Mouse (Mus musculus): ENCODE measurements around the gene Tiam2.

Tiam2 gene

DNA sequence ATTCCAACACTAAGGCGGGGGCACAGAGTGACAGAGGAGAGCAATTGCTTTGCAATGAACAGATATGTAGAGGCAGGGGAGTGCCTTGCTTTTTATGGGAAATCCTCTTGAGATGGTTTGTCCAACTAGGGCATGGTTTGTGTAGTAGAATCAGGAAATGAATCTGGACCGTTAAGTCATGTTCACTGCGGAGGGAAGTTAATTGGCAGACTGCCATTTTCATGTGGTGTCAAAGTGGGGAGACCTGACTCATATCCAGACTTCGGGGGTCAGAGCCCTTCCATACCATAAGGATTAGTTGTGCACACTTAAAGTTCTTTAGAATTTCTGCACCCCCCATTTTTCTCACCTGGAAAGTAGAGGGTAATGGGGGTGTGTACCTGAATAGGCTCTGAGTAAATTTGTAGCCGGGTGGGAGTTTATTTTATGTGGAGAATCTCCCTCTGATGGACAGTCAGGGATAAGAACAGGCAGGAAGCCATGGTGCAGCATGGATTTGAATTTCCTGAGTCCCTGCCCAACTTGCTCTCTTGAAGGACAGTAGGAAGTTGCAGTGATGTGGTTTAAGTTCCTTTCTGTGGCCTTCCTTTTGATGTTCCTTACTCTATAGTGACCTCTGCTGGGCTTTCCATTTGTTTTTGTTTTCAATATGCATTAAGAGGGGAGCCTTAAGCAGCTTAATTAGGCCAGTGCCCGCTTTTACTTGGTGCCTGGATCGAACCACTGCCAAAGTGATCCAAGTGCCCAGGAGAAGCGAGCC is 120.0 kb downstream of the Tiam2 start:
- DNase-seq (ENCODE audit: low read depth, low spot score): peak; percentile 73

GRCm38 (mm10) chr17:3448725-3449124 is 122.4 kb downstream of the Tiam2 start:
- DNase-seq (ENCODE audit: low read depth, low spot score): peak; percentile 79

GRCm38 (mm10) chr17:3451077-3451476 is 124.7 kb downstream of the Tiam2 start:
- DNase-seq (ENCODE audit: low read depth, low spot score): peak; percentile 82

DNA sequence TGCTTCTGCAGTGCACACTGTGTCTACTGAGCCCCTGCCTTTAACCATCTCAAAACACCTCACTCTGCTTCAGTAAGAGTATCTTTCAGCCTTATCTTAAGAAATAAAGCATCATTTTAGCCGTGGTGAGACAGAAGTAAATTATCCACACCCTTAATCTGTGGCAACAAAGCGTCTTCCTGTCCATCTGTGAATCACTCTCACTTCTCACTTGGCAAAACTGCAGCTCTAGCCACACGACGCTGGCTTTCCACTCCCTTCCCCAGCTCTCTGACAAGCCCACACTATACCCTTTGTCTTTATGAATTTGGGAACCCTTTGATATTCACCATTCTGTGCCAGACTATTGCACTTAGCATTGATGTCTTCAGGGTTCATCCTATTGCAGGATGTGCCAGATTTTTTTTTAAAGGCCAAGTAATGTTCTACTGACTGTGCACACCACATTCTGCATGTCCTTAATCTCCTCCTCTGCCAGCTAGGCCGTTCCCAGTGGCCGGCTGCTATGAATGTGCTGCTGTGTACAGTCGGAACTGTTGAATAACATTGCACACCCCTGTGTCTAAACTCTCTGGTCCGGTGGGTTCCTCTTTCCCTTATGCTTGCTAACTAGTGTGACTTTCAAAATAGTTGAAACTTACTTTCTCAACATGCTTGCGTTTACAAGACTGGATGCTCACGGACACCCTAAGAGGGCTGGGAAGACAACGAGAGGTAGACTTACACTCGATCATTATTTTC is 126.4 kb downstream of the Tiam2 start:
- no peak for DNase-seq (ENCODE audit: low read depth, low spot score)

GRCm38 (mm10) chr17:3453946-3454345 is 127.6 kb downstream of the Tiam2 start:
- DNase-seq (ENCODE audit: low read depth, low spot score): no peak

DNA sequence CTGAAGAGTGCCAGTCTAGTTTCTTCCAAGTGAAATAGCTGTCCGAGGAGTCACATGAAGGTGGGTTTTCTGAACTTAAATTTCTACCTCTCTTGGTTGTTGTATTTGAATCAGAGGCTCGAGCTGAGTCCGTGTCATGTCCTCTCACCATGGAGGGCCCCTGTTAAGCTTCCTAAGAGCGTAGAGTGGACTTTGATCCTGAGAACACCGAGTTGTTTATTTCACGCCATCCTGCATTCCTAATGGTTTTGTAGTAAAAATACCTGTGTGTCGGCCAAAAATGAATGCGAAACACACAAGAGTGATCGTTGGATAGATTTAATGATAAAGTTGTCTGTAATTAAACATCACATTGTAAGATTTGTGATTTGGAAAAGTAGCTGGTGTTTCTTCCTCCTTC is 128.5 kb downstream of the Tiam2 start:
- no peak for DNase-seq (ENCODE audit: low read depth, low spot score)

DNA sequence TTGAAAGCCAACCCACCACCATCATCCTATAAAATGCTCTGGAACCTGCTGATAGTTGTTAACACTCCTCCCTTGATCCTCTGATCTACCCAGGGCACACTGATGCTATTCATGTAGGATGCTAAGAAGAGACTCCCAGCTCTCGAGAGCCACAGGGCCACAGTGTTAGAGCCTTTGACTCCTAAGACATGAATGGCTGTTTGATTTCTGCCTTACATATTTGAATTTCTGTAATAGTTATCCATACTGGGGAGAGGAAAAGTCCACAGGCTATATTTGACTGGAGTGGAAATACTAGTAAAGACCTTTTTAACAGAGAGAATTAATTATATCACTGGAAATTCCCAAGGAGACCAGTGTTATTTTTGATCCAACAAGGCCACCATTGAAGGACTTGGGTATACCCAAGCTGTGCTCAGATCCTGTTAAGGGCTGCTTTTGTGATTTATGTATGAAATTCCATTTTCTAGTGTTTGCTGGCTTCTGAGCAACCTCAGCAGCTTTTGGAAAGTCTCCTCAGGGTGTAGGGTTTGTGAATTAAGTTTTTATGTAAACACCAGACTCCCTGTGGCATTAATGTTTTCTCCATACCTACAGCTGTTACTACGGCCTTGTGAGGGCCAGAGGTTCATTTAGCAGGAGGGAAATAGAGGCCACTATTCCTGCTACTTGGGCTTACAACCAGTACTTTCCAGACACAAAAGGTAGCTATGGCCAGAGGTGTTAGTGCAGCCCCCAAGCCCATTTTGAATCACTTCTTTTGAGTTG is 131.7 kb downstream of the Tiam2 start:
- no peak for DNase-seq (ENCODE audit: low read depth, low spot score)

DNA sequence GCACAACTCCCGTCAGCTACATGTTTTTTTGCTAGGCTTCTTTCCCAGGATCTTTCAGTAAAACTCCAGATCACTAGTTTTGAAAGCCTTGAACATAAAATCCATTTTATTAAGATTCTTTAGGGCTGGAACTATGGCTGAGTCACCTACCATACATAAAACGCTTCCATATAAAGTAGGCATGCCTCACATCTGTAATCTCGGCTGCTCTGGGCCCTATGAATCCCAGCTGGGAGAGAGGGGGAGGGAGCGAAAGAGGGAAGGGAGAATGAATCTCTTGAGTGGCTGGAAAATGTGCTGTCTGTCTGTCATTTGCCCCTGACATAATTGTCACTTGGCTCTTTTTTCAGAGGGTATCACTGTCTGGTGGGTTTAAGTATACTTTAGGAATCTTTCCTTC is 139.5 kb downstream of the Tiam2 start:
- DNase-seq (ENCODE audit: low read depth, low spot score): no peak

GRCm38 (mm10) chr17:3466681-3467080 is 140.3 kb downstream of the Tiam2 start:
- no peak for DNase-seq (ENCODE audit: low read depth, low spot score)

DNA sequence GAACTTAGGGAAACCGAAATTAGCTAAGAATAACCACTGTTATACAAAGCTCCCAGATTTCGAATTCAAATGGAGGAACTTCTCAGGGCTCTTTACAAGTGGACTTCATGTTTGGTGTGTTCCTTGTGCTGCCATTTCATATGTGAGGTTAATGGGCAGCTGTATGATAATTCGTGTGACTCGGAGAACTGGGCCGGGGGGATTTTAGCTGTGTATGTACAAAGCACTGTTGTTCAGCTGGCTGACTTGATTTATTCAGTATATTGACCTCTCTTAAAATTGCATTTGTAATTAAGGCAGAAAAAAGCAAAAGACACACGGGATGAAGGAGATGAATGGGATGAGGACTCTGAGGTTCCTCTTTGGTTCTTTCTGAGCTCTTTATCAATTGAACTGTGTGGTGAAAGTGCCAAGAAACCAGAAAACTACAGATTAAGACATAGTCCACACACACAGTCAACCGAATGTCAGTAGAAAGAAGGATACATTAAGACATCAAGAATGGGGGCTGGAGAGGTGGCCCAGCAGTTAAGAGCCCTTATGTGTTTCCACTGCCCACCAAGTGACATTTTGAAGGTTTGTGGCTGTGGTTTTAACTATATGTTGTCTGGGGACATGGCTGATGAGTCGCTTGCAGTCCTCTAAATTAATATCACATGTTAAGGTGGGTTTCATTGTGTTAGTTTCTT is 141.4 kb downstream of the Tiam2 start:
- DNase-seq (ENCODE audit: low read depth, low spot score): no peak

DNA sequence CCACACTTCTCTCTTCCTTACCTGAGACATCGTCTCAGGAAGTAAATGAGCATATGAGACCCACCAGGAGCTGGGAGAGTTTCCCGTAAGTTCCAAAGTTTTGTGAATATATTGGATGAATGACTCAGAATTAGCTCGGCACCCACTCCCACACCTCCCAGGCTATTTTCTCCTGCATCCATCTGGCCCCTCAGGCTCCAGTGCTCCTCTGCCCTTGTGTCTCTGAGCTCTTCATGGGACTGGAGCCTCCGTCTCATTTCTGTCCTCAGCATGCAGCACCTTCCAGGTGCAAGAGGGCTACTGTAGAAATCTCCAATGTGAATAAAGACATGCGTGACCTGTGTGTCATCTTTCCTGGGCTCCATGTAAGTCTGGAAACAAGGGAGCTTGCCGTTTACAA is 145.6 kb downstream of the Tiam2 start:
- DNase-seq (ENCODE audit: low read depth, low spot score): peak; percentile 70

- DNase-seq (ENCODE audit: low read depth, low spot score): no peak
Observed at GRCm38 (mm10) chr17:3476546-3476945, 150.2 kb downstream of the Tiam2 start.

GRCm38 (mm10) chr17:3481576-3482575 is 155.5 kb downstream of the Tiam2 start:
- DNase-seq (ENCODE audit: low read depth, low spot score): peak; percentile 94

DNA sequence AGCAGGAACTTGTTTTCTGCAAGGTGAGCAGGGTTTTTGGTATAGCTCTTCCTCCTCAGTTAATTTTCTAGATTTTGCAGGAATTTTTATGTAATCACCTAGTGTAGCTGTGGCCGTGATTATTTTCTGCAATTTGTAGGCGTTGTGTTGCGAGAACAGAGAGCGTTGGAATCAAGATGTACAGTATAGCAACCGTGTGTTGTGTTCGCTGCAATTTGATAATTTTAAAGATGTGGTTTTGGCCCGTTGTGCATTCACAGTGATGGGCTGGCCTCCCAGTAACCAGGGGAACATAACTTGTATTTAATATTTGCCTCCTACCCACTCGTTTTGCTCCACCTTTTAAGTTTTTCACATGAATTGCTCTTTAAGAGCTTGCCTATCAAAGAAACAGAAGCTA is 156.7 kb downstream of the Tiam2 start:
- peak; percentile 62 for DNase-seq (ENCODE audit: low read depth, low spot score)

GRCm38 (mm10) chr17:3485851-3486250 is 159.5 kb downstream of the Tiam2 start:
- peak; percentile 85 for DNase-seq (ENCODE audit: low read depth, low spot score)

- no peak for DNase-seq (ENCODE audit: low read depth, low spot score)
Observed at GRCm38 (mm10) chr17:3487211-3487610, 160.8 kb downstream of the Tiam2 start.

DNA sequence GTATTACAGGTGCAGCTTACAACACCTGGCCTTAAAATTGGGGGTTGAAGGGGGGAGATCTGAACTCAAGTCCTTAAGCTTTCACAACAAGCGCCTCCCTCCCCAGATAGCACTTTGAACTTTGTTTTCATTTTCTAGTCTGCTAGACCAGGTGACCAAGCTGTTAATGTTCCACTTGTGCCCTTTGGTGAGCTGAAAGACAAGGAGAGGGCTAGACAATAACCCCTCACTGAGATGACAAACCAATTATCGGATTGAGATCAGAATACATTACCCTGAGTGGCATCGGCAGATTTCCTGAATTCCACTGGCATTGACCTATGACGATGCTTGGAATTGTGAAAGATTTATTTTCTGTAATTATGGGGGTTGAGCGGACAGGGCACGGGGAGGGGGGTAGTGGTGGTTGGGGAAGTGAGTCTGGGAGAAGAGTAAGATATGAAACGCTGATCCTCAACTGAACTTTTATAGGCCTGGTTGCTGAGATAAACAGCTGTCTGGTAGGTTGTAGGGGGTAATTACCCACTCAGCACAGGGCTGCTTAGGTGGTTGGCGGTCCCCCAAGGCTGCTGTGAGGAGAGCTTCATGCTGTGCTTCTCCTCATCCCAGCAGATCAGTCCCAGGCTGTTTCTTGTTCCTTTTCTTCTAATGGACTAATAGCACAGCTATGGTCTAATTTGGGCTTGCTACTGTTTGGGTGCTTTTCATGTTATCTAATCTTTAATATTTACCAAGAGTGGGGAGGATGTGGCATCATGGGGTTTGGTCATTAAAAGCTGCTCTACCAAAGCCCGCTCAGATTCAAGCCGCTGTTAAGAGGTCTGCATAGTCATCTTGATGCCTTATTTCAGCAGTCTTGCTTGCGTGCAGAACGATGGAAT is 161.6 kb downstream of the Tiam2 start:
- peak; percentile 56 for DNase-seq (ENCODE audit: low read depth, low spot score)

DNA sequence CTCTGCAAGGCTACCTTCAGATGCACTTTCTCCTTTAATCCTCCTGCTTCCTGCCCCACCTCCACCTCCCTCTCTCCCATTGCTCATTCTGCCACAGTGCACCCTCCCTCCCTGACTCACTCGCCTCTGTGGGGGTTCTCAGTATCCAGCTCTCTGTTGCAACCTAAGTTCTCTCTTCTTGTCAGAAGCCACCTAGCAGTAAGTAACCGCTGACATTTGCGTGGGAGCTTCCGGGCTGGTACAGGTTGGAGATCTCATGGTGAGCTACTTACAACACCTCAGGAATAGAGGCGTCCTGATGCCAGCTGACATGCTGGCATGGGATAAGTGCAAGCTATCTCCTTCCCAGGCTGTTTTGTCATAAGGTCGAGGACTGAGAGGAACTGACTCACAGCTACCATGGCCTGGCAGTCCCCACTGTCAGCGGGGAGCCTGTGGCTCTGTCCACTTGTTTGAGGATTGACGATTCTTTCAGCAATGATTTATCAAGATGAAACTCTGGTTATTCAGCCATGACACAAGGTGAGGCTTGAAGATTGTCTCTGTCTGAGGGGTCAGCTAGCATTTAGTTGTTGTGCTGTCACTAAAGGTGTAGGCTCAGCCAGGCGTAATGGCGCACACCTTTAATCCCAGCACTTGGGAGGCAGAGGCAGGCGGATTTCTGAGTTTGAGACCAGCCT is 164.0 kb downstream of the Tiam2 start:
- DNase-seq (ENCODE audit: low read depth, low spot score): peak; percentile 86

DNA sequence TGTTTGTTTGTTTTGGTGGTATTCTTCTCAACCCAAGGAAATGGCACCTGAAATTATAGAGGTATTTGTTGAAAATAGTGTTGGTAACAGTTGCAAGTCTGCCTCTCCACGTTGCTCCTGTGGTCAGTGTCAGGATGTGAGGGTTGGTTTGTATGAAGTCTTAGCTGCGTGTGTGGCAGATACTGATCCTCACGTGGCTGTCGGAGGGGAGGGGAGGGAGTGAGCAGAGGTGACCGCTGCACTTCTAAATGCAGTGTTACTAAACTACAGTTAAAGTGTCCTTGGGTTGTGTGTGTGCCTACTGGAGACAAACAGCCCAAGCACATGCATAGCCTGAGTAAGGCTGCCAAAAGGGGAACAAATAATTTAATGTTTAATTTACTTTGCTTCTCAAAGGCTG is 164.7 kb downstream of the Tiam2 start:
- no peak for DNase-seq (ENCODE audit: low read depth, low spot score)

Measured in brain, adult 2 months (tissue).